Mouse (Mus musculus): ENCODE measurements around the gene Itk. TPM values are rescaled to one million over a fixed set of nuclear protein-coding genes. Genes with fewer than 3 reads are reported as not detected.
A peak's percentile ranks its signal among the peaks of the same experiment; 100 is the strongest.

Itk gene
- polyA plus RNA-seq, 1 experiment from 2014 or later = 0.09 TPM

GRCm38 (mm10) chr11:46358369-46358768, 30.9 kb downstream of the Itk start:
- Histone ChIP-seq H3K4me2 (ENCODE audit: low read depth, low read length, severe bottlenecking) (no peak overlapping the region), H3K36me3 (ENCODE audit: control insufficient read depth, insufficient read depth, low read length) (no peaks in the 10 kb centered on the region), H3K9me3 (ENCODE audit: control insufficient read depth, low read length) (no peaks in the 10 kb centered on the region), H3K9ac (ENCODE audit: low read length) (no peak overlapping the region), H3K4me3 (ENCODE audit: low read depth, low read length) (no peak overlapping the region), H3K4me1 (replicated peaks; ENCODE audit: control insufficient read depth, insufficient read depth, low read length) (no peaks in the 10 kb centered on the region), H3K27me3 (ENCODE audit: control insufficient read depth, insufficient read depth, low read length) (no peaks in the 10 kb centered on the region), H3K27ac (ENCODE audit: low read depth, low read length) (no peak overlapping the region)
- 54% methylated on average over 1 of the region's 1 CpGs for WGBS
- ATAC-seq (replicated peaks; ENCODE audit: low FRiP score) = no peak
- no peak for DNase-seq (ENCODE audit: low spot score)

GRCm38 (mm10) chr11:46349681-46350410, 39.5 kb downstream of the Itk start:
- no peak overlapping the region for H3K9ac ChIP-seq (ENCODE audit: low read length)
- DNase-seq (ENCODE audit: low spot score) (no peak), ATAC-seq (replicated peaks; ENCODE audit: low FRiP score) (no peak)
- no peak overlapping the region for H3K27ac ChIP-seq (ENCODE audit: low read depth, low read length)
- H3K36me3 ChIP-seq (ENCODE audit: control insufficient read depth, insufficient read depth, low read length) = no peaks in the 10 kb centered on the region
- H3K4me3 ChIP-seq (ENCODE audit: low read depth, low read length) = no peak overlapping the region
- WGBS = 67% methylated on average over 2 of the region's 2 CpGs
- H3K4me2 ChIP-seq (ENCODE audit: low read depth, low read length, severe bottlenecking) = no peak overlapping the region
- H3K4me1 ChIP-seq (replicated peaks; ENCODE audit: control insufficient read depth, insufficient read depth, low read length) = no peaks in the 10 kb centered on the region
- no peaks in the 10 kb centered on the region for H3K27me3 ChIP-seq (ENCODE audit: control insufficient read depth, insufficient read depth, low read length)
- H3K9me3 ChIP-seq (ENCODE audit: control insufficient read depth, low read length) = no peaks in the 10 kb centered on the region

- Histone ChIP-seq H3K4me3 (ENCODE audit: low read depth, low read length) (no peak overlapping the region), H3K9me3 (ENCODE audit: control insufficient read depth, low read length) (no peaks in the 10 kb centered on the region), H3K36me3 (ENCODE audit: control insufficient read depth, insufficient read depth, low read length) (no peaks in the 10 kb centered on the region), H3K9ac (ENCODE audit: low read length) (no peak overlapping the region), H3K27ac (ENCODE audit: low read depth, low read length) (no peak overlapping the region), H3K4me1 (replicated peaks; ENCODE audit: control insufficient read depth, insufficient read depth, low read length) (no peaks in the 10 kb centered on the region), H3K4me2 (ENCODE audit: low read depth, low read length, severe bottlenecking) (no peak overlapping the region), H3K27me3 (ENCODE audit: control insufficient read depth, insufficient read depth, low read length) (no peaks in the 10 kb centered on the region)
- no peak for ATAC-seq (replicated peaks; ENCODE audit: low FRiP score)
- DNase-seq (ENCODE audit: low spot score) = no peak
- WGBS = 92% methylated on average over 3 of the region's 3 CpGs
Measured at GRCm38 (mm10) chr11:46348416-46348815, 40.9 kb downstream of the Itk start.

GRCm38 (mm10) chr11:46347756-46348155, 41.6 kb downstream of the Itk start:
- 90% methylated on average over 5 of the region's 5 CpGs for WGBS
- Histone ChIP-seq H3K27me3 (ENCODE audit: control insufficient read depth, insufficient read depth, low read length) (no peaks in the 10 kb centered on the region), H3K9ac (ENCODE audit: low read length) (no peak overlapping the region), H3K4me2 (ENCODE audit: low read depth, low read length, severe bottlenecking) (no peak overlapping the region), H3K9me3 (ENCODE audit: control insufficient read depth, low read length) (no peaks in the 10 kb centered on the region), H3K4me1 (replicated peaks; ENCODE audit: control insufficient read depth, insufficient read depth, low read length) (no peaks in the 10 kb centered on the region), H3K27ac (ENCODE audit: low read depth, low read length) (no peak overlapping the region), H3K36me3 (ENCODE audit: control insufficient read depth, insufficient read depth, low read length) (no peaks in the 10 kb centered on the region), H3K4me3 (ENCODE audit: low read depth, low read length) (no peak overlapping the region)
- no peak for DNase-seq (ENCODE audit: low spot score)
- ATAC-seq (replicated peaks; ENCODE audit: low FRiP score) = no peak

- no peak for DNase-seq (ENCODE audit: low spot score)
- no peaks in the 10 kb centered on the region for H3K27me3 ChIP-seq (ENCODE audit: control insufficient read depth, insufficient read depth, low read length)
- H3K9ac ChIP-seq (ENCODE audit: low read length) = no peak overlapping the region
- no peak for ATAC-seq (replicated peaks; ENCODE audit: low FRiP score)
- no peak overlapping the region for H3K4me3 ChIP-seq (ENCODE audit: low read depth, low read length)
- no peak overlapping the region for H3K4me2 ChIP-seq (ENCODE audit: low read depth, low read length, severe bottlenecking)
- H3K4me1 ChIP-seq (replicated peaks; ENCODE audit: control insufficient read depth, insufficient read depth, low read length) = no peaks in the 10 kb centered on the region
- no peaks in the 10 kb centered on the region for H3K9me3 ChIP-seq (ENCODE audit: control insufficient read depth, low read length)
- H3K36me3 ChIP-seq (ENCODE audit: control insufficient read depth, insufficient read depth, low read length) = no peaks in the 10 kb centered on the region
- 71% methylated on average over 5 of the region's 5 CpGs for WGBS
- no peak overlapping the region for H3K27ac ChIP-seq (ENCODE audit: low read depth, low read length)
Measured at GRCm38 (mm10) chr11:46343886-46344546, 45.3 kb downstream of the Itk start.

GRCm38 (mm10) chr11:46341960-46342359, 47.4 kb downstream of the Itk start:
- Histone ChIP-seq H3K4me3 (ENCODE audit: low read depth, low read length) (no peak overlapping the region), H3K27ac (ENCODE audit: low read depth, low read length) (no peak overlapping the region), H3K4me1 (replicated peaks; ENCODE audit: control insufficient read depth, insufficient read depth, low read length) (no peaks in the 10 kb centered on the region), H3K4me2 (ENCODE audit: low read depth, low read length, severe bottlenecking) (no peak overlapping the region), H3K9me3 (ENCODE audit: control insufficient read depth, low read length) (no peaks in the 10 kb centered on the region), H3K27me3 (ENCODE audit: control insufficient read depth, insufficient read depth, low read length) (no peaks in the 10 kb centered on the region), H3K9ac (ENCODE audit: low read length) (no peak overlapping the region), H3K36me3 (ENCODE audit: control insufficient read depth, insufficient read depth, low read length) (no peaks in the 10 kb centered on the region)
- ATAC-seq (replicated peaks; ENCODE audit: low FRiP score) (no peak), DNase-seq (ENCODE audit: low spot score) (no peak)
- 97% methylated on average over 4 of the region's 4 CpGs for WGBS

GRCm38 (mm10) chr11:46336020-46336419, 53.3 kb downstream of the Itk start:
- H3K9me3 ChIP-seq (ENCODE audit: control insufficient read depth, low read length) = no peaks in the 10 kb centered on the region
- DNase-seq (ENCODE audit: low spot score) (no peak), ATAC-seq (replicated peaks; ENCODE audit: low FRiP score) (no peak)
- no peak overlapping the region for H3K4me3 ChIP-seq (ENCODE audit: low read depth, low read length)
- WGBS = 86% methylated on average over 5 of the region's 5 CpGs
- no peaks in the 10 kb centered on the region for H3K36me3 ChIP-seq (ENCODE audit: control insufficient read depth, insufficient read depth, low read length)
- no peaks in the 10 kb centered on the region for H3K4me1 ChIP-seq (replicated peaks; ENCODE audit: control insufficient read depth, insufficient read depth, low read length)
- H3K4me2 ChIP-seq (ENCODE audit: low read depth, low read length, severe bottlenecking) = no peak overlapping the region
- no peaks in the 10 kb centered on the region for H3K27me3 ChIP-seq (ENCODE audit: control insufficient read depth, insufficient read depth, low read length)
- no peak overlapping the region for H3K27ac ChIP-seq (ENCODE audit: low read depth, low read length)
- H3K9ac ChIP-seq (ENCODE audit: low read length) = no peak overlapping the region

- Histone ChIP-seq H3K36me3 (ENCODE audit: control insufficient read depth, insufficient read depth, low read length) (no peaks in the 10 kb centered on the region), H3K9me3 (ENCODE audit: control insufficient read depth, low read length) (no peaks in the 10 kb centered on the region), H3K4me2 (ENCODE audit: low read depth, low read length, severe bottlenecking) (no peak overlapping the region), H3K27me3 (ENCODE audit: control insufficient read depth, insufficient read depth, low read length) (no peaks in the 10 kb centered on the region), H3K9ac (ENCODE audit: low read length) (no peak overlapping the region), H3K27ac (ENCODE audit: low read depth, low read length) (no peak overlapping the region), H3K4me1 (replicated peaks; ENCODE audit: control insufficient read depth, insufficient read depth, low read length) (no peaks in the 10 kb centered on the region), H3K4me3 (ENCODE audit: low read depth, low read length) (no peak overlapping the region)
- peak; percentile 20 for DNase-seq (ENCODE audit: low spot score)
- ATAC-seq (replicated peaks; ENCODE audit: low FRiP score) = no peak
- WGBS = 97% methylated on average over 8 of the region's 8 CpGs
Measured at GRCm38 (mm10) chr11:46332217-46332616, 57.1 kb downstream of the Itk start.
